Mouse (Mus musculus): ENCODE measurements around the gene Tmcc1.

Gene Tmcc1

GRCm38 (mm10) chr6:115991108-115991880 lies 202.0 kb downstream of the Tmcc1 start:
- DNase-seq = peak; percentile 76

DNA sequence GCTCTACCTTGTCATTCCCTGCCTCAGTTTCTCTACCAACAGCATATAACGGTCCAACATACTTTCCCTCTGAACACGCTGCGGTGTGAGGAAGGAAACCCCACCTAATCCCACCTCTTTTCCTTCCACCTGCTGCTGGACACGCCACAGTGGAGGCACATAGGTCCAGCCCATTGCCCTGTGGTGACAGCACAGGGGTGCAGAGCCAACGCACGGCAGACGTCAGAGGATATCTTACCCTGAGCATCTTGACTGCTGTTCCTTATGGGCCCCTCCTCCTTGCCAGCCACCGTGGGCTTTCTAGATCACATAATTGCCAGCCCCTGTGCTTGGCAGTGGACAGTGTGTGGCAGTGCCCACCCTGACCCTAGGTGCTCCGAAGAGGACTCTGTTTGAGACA lies 202.8 kb downstream of the Tmcc1 start:
- DNase-seq = no peak

DNA sequence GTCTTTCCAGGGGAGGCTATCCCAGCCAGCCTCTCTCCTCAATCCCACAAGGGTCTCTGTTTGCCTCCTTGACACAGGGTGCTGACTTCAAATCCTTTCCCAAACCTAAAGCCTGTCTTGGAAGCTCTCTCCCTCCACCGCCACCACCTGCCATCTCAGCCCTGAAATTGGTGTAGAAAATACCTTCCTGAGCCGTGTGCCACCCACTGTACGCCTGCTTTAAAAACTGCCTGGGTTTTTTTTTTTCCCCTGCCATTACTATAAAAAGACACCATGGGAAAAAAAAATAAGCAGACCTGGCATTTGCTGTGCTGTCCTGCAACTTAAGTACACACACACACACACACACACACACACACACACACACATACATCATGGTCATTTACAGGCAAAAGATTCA lies 203.2 kb downstream of the Tmcc1 start:
- no peak for DNase-seq

- no peak for DNase-seq
Measured at GRCm38 (mm10) chr6:115989607-115990006, 203.7 kb downstream of the Tmcc1 start.

DNA sequence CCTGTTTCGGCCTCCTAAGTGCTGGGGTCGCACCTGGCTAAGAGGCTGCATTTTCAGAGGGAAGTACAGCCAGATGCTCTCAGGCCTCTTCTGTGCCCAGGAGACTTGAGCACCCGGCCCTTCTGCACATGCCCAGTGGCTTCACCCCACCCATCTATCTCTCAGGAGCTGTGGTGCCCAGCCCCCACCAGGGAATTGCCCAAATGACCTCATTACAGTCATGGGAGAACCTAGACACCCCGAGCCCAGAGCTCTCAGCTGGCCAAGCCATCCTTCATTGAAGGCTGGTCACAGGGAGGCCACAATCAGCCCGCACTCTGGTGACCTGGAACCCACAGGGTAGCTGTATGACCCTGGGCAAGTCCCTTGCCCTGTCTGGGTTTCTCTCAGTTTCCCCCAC lies 204.3 kb downstream of the Tmcc1 start:
- peak; percentile 42 for DNase-seq

DNA sequence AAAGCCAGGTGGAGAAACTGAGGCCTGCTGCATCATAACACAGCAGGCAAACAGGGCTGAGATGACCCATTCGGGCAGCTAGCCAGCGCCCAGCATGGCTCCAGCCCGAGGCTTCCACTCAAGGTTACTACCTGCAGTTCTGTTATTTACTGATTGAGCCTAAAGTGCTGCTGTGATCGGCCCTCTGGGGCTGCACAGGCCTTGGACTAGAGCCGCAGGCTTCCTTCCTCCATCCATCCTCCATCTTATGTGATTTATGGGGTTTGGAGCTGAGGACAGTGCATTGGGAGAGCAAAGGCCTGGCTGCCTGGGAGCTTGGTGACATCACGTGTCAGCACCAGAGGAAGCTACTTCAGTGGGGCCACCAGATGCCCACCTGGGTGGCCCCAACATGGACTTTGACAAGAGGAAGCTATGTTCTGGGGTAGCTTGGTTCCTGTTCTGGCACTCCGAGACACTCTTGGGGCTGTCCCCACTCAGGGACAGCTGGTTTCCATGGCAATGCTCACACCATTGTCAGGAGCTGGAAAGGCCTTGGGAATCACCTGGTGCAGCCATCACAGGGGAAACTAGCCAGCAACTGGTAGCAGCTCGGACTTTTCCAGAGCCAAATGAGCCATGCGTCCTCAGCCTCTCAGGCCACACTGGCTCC lies 206.1 kb downstream of the Tmcc1 start:
- DNase-seq = peak; percentile 69

DNA sequence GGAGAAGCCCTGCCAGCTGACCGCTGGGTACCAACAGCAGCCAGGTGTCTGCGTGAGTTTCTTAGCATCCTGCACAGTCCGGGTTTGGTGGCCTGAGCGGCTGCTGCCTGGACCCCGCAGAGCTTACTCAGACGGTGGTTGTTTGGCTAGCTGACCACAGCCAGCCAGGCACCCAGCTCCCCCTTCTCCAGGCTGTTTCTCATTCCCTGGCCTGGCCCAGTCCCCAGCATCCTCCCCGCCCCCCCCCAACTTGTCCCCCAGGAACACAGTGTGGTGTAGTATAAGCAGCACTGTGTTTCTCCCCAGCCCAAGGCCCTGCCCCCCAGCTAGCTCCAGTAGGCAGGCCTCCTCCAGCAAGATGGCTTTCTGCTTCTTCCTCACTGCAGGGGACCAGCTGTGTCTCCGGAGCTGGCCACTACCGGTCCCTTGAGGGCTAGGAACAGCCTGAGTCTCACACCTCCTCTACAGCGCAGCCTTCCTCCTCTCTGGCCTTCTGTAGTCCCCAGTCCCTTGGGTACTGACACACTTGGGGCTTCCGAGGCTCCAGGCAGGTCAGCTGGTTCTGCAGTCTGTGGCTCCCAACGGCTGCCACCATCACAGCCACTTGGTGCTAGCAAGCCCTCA lies 206.7 kb downstream of the Tmcc1 start:
- DNase-seq = peak; percentile 59

DNA sequence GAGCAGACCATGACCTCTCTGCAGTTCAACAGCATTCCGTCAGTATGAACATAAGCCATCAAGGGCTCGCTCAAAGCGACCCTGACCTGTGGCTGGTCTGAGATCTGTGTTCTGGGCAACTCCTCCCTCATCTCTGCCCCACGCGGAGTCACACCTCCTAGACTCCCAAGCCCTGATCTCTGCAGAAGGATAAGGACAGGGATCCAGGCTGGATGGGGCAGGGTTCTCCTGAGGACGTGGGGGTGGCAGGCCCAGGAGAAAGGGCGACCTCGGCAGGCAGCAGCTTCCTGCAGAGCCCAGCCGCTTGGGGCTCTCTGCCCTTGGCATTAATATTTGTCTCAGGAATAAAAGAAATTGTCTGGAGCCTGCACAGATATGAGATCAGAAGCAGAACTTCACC lies 207.7 kb downstream of the Tmcc1 start:
- DNase-seq = no peak

DNA sequence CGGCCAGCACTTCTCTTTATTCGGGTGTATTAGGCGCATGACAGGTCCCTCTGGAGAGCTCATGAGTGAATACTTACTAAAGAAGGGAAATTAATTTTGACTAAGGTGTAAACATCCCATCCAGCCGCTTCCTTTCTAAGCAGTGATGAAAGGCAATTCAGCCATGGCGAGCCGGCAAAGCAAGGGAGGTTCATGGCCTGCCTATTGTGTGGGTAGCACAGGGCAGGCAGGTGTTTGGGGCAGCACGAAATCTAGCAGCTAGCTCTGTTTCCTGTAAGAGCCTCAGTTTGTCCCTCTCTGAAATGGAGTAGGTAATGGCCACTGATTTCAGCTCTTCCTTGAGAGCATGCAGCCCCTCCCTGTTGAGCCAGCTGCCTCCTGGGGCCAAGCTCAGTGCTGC lies 208.7 kb downstream of the Tmcc1 start:
- no peak for DNase-seq

- DNase-seq = peak; percentile 74
Measured at GRCm38 (mm10) chr6:115983306-115984038, 209.8 kb downstream of the Tmcc1 start.

DNA sequence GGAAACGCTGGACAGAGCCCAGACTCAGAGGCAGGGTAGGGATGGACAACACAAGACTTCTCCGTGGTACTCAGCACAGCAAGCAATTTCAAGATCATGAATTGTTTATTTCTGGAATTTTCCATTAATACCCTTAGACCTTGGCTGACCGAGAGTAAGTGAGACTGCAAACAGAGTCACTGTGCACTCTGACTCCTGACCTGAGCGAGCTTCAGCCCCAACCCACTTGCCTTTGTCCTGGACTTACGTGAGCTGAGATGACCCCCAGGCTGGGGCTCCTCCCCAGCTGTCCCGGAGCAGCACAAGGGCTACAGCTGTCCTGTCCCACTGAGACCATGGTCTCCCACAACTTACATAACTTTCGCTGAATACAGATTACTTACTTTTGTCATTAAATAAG lies 210.4 kb downstream of the Tmcc1 start:
- DNase-seq = no peak

GRCm38 (mm10) chr6:115978596-115978995 lies 214.7 kb downstream of the Tmcc1 start:
- no peak for DNase-seq

DNA sequence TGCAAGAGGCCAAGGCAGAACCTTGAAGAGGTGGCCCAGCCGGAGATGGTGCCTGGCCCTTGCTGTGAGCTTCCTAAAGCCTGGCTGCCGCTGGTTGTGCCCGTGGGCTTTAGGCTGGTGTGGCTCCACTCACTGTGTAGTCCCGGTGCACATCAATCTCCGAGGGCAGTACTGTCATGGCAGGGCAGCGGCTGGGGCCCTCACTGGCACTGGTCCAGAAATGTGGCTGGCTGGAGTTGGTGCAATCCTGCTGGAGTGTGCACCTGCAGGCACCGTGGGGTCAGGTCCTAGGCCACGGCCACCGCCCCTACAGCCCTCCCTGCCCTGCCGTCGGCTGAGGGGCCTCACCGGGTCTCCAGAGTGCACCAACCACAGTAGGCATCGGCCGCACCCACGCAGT lies 215.5 kb downstream of the Tmcc1 start:
- no peak for DNase-seq

DNA sequence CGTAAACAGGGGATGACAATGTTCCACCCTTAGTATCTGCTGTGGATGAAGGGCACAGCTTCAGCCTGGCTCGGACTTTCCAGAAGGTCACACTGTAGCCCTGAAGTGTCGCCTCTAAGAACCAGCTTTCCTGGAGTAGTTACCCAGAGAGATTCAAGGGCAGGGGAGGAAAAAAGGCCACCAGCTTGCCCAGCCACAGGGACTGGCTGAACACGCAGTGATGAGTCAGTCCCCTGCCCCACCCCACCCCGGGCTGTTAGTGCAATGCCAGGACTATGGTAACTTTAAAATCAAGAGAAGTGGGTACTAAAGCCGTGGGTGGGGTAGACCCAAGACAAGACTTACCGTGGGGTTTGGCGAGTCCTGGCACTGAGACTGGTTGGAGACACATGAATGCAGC lies 217.7 kb downstream of the Tmcc1 start:
- DNase-seq = no peak

GRCm38 (mm10) chr6:115973881-115974662 lies 219.2 kb downstream of the Tmcc1 start:
- no peak for DNase-seq

DNA sequence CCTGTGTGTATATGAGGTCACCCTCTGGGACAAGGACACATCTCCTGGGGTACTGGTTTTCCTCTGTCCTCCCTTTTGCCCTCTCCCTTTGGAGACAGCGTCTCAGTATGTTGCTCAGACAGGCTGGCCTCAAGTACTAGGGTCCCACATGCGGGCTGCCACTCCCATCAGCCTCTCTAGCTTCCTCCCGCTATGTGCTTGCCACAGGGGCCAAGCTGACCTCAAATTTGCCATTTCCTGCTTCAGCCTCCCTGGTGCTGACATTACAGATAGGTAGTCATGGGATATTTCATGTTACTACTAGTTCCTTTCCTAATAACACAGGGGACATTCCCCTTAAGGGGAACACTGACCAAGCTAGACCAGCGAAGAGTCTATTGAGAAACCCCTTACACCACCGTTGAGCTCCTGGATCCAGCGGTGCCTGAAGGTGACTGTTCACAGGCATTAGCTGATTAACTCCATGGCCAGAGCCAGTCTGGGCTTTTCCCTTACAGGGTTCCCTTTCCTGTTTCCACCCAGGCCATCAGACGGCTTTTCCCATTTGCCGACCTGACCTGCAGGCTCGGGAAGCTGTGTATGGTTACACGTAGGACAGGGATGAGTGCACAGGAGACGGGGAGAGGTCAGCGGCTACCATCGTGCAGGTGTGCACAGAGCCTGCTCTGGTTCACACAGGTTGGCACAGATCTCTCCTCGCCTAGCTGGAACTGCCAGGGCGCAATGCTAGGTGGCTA lies 220.0 kb downstream of the Tmcc1 start:
- DNase-seq = no peak

DNA sequence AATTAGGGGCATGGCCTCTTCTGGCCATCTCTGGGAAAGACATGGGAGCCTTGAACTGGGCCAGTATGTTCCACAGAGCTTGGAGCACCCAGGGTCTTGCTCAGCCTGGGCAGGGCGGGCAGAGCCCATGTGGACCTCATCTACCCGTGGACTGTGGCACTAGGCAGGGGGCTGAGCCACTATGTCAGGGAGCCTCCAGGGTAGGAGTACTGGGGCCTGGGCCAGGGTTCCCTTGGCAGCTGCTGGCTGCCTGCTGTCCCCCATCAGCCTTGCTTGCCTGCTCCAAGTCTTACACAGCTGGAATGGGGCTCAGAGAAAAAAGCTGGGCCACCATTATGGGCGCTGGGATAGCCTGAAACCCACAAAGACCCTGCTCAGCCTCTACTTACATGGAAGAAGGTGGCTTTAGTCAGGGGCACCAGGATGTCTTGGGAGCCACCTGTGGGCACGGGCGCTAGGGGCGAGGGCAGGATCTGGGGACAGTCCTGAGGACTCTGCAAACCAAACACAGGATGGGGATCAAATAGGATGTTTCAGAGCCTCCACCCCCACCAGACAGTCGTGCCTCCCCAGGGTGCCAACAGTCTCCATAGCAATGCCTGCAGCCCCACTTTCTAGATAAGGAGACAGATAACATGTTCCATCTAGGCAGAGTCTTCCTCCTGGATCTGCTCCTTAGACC lies 221.1 kb downstream of the Tmcc1 start:
- no peak for DNase-seq

- DNase-seq = no peak
Measured at GRCm38 (mm10) chr6:115971273-115972060, 221.8 kb downstream of the Tmcc1 start.

DNA sequence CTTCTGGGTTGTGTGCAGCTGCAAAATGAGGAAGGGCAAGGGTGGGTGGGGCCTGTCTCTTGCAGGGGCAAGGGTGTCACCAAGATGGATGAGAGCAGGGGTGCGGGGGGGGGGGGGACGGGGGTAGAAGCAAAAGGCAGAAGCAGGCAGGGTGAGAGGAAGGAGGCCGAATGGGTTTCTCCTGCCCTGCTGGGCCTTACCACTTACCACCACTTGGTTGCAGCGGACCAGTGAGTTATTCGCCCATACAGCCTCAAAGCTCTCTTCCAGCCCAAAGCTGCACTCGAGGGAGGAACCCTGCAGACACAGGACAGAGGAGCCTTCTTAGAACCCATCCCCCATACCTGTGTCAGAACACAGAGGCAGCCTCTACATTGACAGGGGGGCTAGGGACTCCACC lies 223.3 kb downstream of the Tmcc1 start:
- DNase-seq = no peak

- DNase-seq = no peak
Measured at GRCm38 (mm10) chr6:115969103-115969502, 224.2 kb downstream of the Tmcc1 start.
